Mouse (Mus musculus) erythroblast, embryonic 14.5 days (primary cell): ENCODE data around the gene Fbxl19. TPM values are rescaled to one million over a fixed set of nuclear protein-coding genes. Genes with fewer than 3 reads are reported as not detected.
"Not testable (repeated sequence)": the region's sequence is repeated elsewhere in the genome, so short reads cannot be mapped to it uniquely, and the experiment has no call there.

ENCODE experiments used
- H3K27me3 ChIP-seq: 2 replicates; pipeline ENCODE4 v1.6.1; 2012; ENCODE audit warnings: inconsistent platforms; ENCODE audit not compliant: control insufficient read depth
- H3K36me3 ChIP-seq: 2 replicates; pipeline ENCODE4 v1.6.1; 2012; ENCODE audit warnings: mild to moderate bottlenecking, inconsistent platforms; ENCODE audit not compliant: control insufficient read depth
- H3K4me1 ChIP-seq: 2 replicates; pipeline ENCODE4 v1.6.1; 2012; ENCODE audit warnings: inconsistent platforms; ENCODE audit not compliant: control insufficient read depth
- H3K4me3 ChIP-seq: replicated peaks from 2 replicates; pipeline ENCODE3; 2012; ENCODE audit warnings: moderate library complexity, mild to moderate bottlenecking, inconsistent platforms
- H3K9me3 ChIP-seq: 2 replicates; pipeline ENCODE4 v1.6.1; 2012; ENCODE audit warnings: low read length, inconsistent platforms, mixed read lengths; ENCODE audit not compliant: control insufficient read depth
- GATA1 ChIP-seq: IDR thresholded peaks from 2 replicates; pipeline ENCODE4 v1.6.1; 2012; ENCODE audit warnings: low read length, inconsistent platforms, mixed read lengths
- TAL1 ChIP-seq: IDR thresholded peaks from 3 replicates; pipeline ENCODE4 v1.6.1; 2012; ENCODE audit warnings: low read length, inconsistent platforms, mixed read lengths
- polyA plus RNA-seq: library from polyadenylated mRNA; stranded (reverse); fragments of >175 nt; gene quantifications from 2 replicates; pipeline ENCODE4 v1.2.3, GENCODE M21; 2012

Gene Fbxl19
- polyA plus RNA-seq, 1 experiment: 9.9 TPM

GRCm38 (mm10) chr7:127719258-127719657 lies 25.1 kb upstream of the Fbxl19 start:
- no peaks in the 10 kb centered on the region for H3K9me3 ChIP-seq
- no peaks in the 10 kb centered on the region; the same call in 1 of the 2 replicates for H3K36me3 ChIP-seq
- H3K27me3 ChIP-seq: peaks cover 20% of the 10 kb centered on the region
- peaks cover 8% of the 10 kb centered on the region for H3K4me1 ChIP-seq
- no peak for TF ChIP-seq GATA1
- no peak for TF ChIP-seq TAL1
- H3K4me3 ChIP-seq: no peak overlapping the region

DNA sequence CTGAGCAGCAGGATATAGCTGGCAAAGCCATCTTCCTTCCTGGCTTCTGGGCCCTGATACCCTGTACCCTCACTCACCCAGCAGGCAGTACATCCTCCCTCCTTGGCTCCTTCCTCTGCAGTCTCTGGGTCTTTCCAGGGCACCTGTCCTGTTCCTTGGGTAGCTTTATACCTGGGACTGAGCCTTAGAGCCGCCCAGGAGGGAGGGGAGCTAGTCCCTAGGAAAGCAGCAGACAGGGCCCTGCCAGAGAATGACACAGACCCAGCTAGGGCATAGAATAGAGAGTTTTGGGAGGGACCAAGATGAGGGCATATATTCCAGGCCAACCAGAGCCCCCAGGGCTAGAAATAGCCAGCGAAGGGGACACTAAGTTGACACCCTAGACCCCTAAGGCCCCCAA lies 18.9 kb upstream of the Fbxl19 start:
- no peak for TF ChIP-seq TAL1
- Histone ChIP-seq H3K4me3 (no peak overlapping the region), H3K27me3 (no peaks in the 10 kb centered on the region; the same call in 1 of the 2 replicates), H3K9me3 (no peaks in the 10 kb centered on the region), H3K36me3 (no peaks in the 10 kb centered on the region), H3K4me1 (no peaks in the 10 kb centered on the region)

- Histone ChIP-seq H3K9me3 (no peaks in the 10 kb centered on the region), H3K4me3 (no peak overlapping the region), H3K4me1 (no peaks in the 10 kb centered on the region), H3K36me3 (no peaks in the 10 kb centered on the region), H3K27me3 (no peaks in the 10 kb centered on the region; the same call in 1 of the 2 replicates)
- TF ChIP-seq GATA1: no peak
- no peak for TF ChIP-seq TAL1
Measured at GRCm38 (mm10) chr7:127725924-127726323, 18.4 kb upstream of the Fbxl19 start.

GRCm38 (mm10) chr7:127727898-127728297 lies 16.4 kb upstream of the Fbxl19 start:
- no peaks in the 10 kb centered on the region for H3K36me3 ChIP-seq
- H3K4me1 ChIP-seq: no peaks in the 10 kb centered on the region
- no peak overlapping the region for H3K4me3 ChIP-seq
- no peaks in the 10 kb centered on the region; the same call in 1 of the 2 replicates for H3K27me3 ChIP-seq
- TF ChIP-seq GATA1 (no peak), TAL1 (no peak)
- H3K9me3 ChIP-seq: peaks cover 3% of the 10 kb centered on the region; the same call in 1 of the 2 replicates

GRCm38 (mm10) chr7:127730170-127730569 lies 14.2 kb upstream of the Fbxl19 start:
- Histone ChIP-seq H3K4me3 (no peak overlapping the region), H3K9me3 (peaks cover 3% of the 10 kb centered on the region; the same call in 1 of the 2 replicates), H3K36me3 (no peaks in the 10 kb centered on the region), H3K4me1 (no peaks in the 10 kb centered on the region), H3K27me3 (no peaks in the 10 kb centered on the region)
- no peak for TF ChIP-seq GATA1
- no peak for TF ChIP-seq TAL1

GRCm38 (mm10) chr7:127732066-127732465 lies 12.3 kb upstream of the Fbxl19 start, which contains the start of gene Ctf2:
Ctf2 (minus strand) TSS chr7:127732166.
- not testable (repeated sequence) for H3K36me3 ChIP-seq, H3K27me3 ChIP-seq, H3K4me3 ChIP-seq, H3K9me3 ChIP-seq, H3K4me1 ChIP-seq

DNA sequence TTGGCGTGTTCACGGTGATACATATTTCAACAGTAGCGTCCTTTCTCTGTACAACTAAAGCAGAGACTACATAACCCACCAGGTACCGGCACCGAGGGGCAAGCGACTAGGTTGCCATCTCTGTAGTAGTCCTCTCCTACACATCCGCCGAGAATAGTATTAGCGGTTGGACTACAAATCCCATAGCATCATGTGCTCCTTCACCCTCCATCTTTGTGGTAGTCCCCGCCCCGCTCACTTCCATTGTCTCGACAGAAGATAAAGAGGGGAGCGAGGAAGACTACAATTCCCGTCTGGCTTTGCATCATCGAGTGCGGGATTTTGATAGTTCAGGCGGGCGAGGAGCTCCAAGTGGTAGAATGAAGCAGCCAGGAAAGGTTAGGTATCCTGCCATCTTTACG lies 908 bp downstream of the Fbxl19 start:
- no peak for TF ChIP-seq TAL1
- 0 out of 2 replicates have a peak, but pooled peaks have one; percentile 7 for TF ChIP-seq GATA1
- no peaks in the 10 kb centered on the region; the same call in 1 of the 2 replicates for H3K9me3 ChIP-seq
- peaks cover 35% of the 10 kb centered on the region for H3K4me1 ChIP-seq
- no peaks in the 10 kb centered on the region for H3K27me3 ChIP-seq
- H3K36me3 ChIP-seq: peaks cover 16% of the 10 kb centered on the region
- H3K4me3 ChIP-seq: peak overlapping the region; percentile 83

DNA sequence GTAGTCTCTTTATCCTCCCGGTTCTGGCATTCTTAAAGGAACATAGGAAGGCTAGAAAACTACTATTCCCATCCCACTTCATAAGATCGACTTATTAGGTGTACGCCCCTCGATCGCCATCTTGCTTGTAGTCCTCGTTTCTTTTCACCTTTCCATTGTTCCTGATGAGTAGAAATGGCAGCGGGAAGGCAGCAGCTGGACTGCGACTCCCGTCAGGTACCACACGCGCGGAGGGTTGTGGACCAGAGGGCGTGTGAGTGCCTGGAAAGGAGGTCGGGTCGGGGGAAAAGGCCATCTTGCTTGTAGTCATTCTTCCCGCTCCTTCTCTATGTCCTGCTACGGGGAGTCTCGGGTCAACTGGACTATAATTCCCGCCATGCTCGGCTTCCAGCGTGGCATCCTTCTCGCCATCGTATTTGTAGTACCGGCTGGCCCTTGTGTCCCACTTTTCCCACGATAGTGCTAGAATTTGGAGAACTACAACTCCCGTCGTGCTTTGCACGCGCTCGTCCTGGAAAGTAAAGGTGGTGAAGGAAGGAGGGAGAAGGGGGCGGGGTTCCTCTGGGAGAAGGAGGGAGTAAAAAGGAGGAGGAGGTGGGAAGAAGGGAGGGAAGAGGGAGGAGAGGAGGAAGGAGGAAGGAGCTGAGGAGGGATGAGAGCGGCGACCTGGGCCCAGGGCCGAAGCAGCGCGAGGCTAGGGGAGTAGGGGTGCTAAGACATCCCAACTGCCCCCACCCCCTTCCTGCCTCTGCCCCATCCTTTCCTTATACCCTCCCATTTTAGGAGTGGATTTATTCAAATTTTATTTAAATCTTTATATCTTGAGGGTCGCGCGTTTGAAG lies 1.5 kb downstream of the Fbxl19 start:
- Histone ChIP-seq H3K4me3 (peak overlapping the region; percentile 83), H3K9me3 (no peaks in the 10 kb centered on the region; the same call in 1 of the 2 replicates), H3K27me3 (no peaks in the 10 kb centered on the region), H3K36me3 (peaks cover 21% of the 10 kb centered on the region), H3K4me1 (peaks cover 35% of the 10 kb centered on the region)
- no peak for TF ChIP-seq GATA1
- TF ChIP-seq TAL1: no peak

GRCm38 (mm10) chr7:127746494-127747491 lies 2.5 kb downstream of the Fbxl19 start:
- Histone ChIP-seq H3K27me3 (no peaks in the 10 kb centered on the region), H3K36me3 (peaks cover 29% of the 10 kb centered on the region), H3K4me1 (peaks cover 35% of the 10 kb centered on the region), H3K9me3 (no peaks in the 10 kb centered on the region; the same call in 1 of the 2 replicates), H3K4me3 (peak overlapping the region; percentile 83)
- TF ChIP-seq GATA1: no peak
- no peak for TF ChIP-seq TAL1
